Mouse (Mus musculus) stomach, postnatal 0 days (tissue): ENCODE measurements around the gene P3h1. TPM values are rescaled to one million over a fixed set of nuclear protein-coding genes. Genes with fewer than 3 reads are reported as not detected.

Experiments used
- ATAC-seq: fragments of 200-750 bp; cut with Nextera tagmentation; 2 replicates; pipeline ENCODE4 v1.8.0; 2017; ENCODE audit not compliant: low FRiP score, low TSS enrichment
- DNase-seq: peaks from one replicate; pipeline ENCODE4 v3.0.0-alpha.2; 2016; ENCODE audit warnings: low spot score
- H3K27ac ChIP-seq: fragments of 300-500 bp; sonication (generic); replicated peaks from 2 replicates; pipeline ENCODE4 v1.5.1; 2014; ENCODE audit warnings: mild to moderate bottlenecking, control low read depth
- H3K27me3 ChIP-seq: fragments of 300-500 bp; sonication (generic); 2 replicates; pipeline ENCODE4 v1.6.1; 2014; ENCODE audit warnings: low read length; ENCODE audit not compliant: control insufficient read depth, insufficient read depth
- H3K36me3 ChIP-seq: fragments of 300-500 bp; sonication (generic); 2 replicates; pipeline ENCODE4 v1.6.1; 2014; ENCODE audit warnings: low read length, mixed read lengths; ENCODE audit not compliant: control insufficient read depth, insufficient read depth
- H3K4me1 ChIP-seq: fragments of 300-500 bp; sonication (generic); replicated peaks from 2 replicates; pipeline ENCODE4 v1.6.1; 2014; ENCODE audit warnings: antibody characterized with exemption; ENCODE audit not compliant: control insufficient read depth, insufficient read depth
- H3K4me2 ChIP-seq: fragments of 300-500 bp; sonication (generic); replicated peaks from 2 replicates; pipeline ENCODE4 v1.6.1; 2014; ENCODE audit warnings: low read depth, mild to moderate bottlenecking, control low read depth, moderate library complexity
- H3K4me3 ChIP-seq: fragments of 300-500 bp; sonication (generic); 2 replicates; pipeline ENCODE4 v1.5.1; 2014; ENCODE audit warnings: low read depth, low read length, control low read depth
- H3K9ac ChIP-seq: fragments of 300-500 bp; sonication (generic); 2 replicates; pipeline ENCODE4 v1.6.1; 2014; ENCODE audit warnings: mild to moderate bottlenecking, low read length, control low read depth, mixed read lengths
- H3K9me3 ChIP-seq: fragments of 300-500 bp; sonication (generic); 2 replicates; pipeline ENCODE4 v1.6.1; 2016; ENCODE audit warnings: low read length; ENCODE audit not compliant: control insufficient read depth
- CTCF ChIP-seq: IDR thresholded peaks from 2 replicates; pipeline ENCODE4 v1.5.1; 2016; ENCODE audit warnings: antibody characterized with exemption, low read depth, mild to moderate bottlenecking, moderate library complexity
- EP300 ChIP-seq: optimal IDR thresholded peaks from 2 replicates; pipeline ENCODE3; 2016; ENCODE audit warnings: antibody characterized with exemption
- WGBS: fragments of 180-500 bp; shearing (Covaris S2); extraction: QIAGEN DNeasy Blood & Tissue Kit; methylation state at CpG from one replicate; pipeline ENCODE4 v1.1.7; 2014; 5-methylcytosine and 5-hydroxymethylcytosine counted together
- polyA plus RNA-seq: library from polyadenylated mRNA; unstranded; fragments of >200 nt; fragmentation: Nextera tagmentation; extraction: Ambion mirVana; gene quantifications from 2 replicates; pipeline ENCODE4 v1.2.1, GENCODE M21; 2015

Gene P3h1
- polyA plus RNA-seq, 1 experiment from 2014 or later, result 19.7 TPM

DNA sequence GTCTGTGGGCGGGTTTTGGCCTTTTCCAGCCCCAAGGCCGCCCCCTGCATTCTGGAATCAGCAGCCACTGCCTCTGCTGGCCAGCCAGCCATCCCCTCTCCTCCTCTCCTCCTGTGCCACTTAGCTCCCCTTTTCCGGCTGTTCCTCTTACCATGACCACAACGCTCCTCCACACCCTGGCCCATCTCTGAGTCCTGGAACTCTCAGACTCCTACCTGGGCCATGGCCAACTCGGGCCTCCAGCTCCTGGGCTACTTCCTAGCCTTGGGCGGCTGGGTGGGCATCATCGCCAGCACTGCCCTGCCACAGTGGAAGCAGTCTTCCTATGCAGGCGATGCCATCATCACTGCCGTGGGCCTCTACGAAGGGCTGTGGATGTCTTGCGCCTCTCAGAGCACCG is 22.6 kb downstream of the P3h1 start, which contains the start of gene Cldn19:
Cldn19 (plus strand) TSS at position 64 of the 400 bp plus-strand sequence.
- H3K9me3 ChIP-seq, result no peaks in the 10 kb centered on the region
- no peaks in the 10 kb centered on the region for H3K27me3 ChIP-seq
- H3K36me3 ChIP-seq, result no peaks in the 10 kb centered on the region
- 86% methylated on average over 12 of the region's 12 CpGs for WGBS
- no peak within 1 kb of the TSS for H3K4me2 ChIP-seq
- no peak within 1 kb of the TSS for H3K4me3 ChIP-seq
- H3K4me1 ChIP-seq, result 0 out of 2 replicates have a peak, but pooled peaks cover 3% of the 10 kb centered on the region
- TF ChIP-seq CTCF (no peak), EP300 (no peak)
- DNase-seq (no peak), ATAC-seq (no peak)
- H3K27ac ChIP-seq, result no peak within 1 kb of the TSS
- H3K9ac ChIP-seq, result peak within 1 kb of the TSS; percentile 23; the same call in 1 of the 2 replicates

DNA sequence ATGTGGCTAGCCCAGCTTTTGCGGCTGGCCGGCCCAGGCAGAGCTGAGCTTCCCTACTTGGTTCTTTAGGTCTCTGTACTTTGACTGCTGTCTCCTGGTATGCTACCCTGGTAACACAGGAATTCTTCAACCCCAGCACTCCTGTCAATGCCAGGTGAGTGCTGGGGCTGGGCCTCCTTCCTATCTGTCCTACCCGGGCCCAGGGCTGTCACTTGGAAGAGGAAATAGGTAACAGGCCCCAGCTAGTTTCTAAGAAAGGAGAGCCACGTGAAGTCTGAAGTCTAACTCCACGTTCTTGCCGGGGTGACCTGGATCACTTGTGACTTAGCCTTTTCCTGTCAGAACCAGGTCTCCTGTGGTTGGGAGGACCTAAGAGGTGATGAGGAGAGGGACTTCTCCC is 24.4 kb downstream of the P3h1 start:
- H3K9me3 ChIP-seq, result no peaks in the 10 kb centered on the region
- 0 out of 2 replicates have a peak, but pooled peaks cover 3% of the 10 kb centered on the region for H3K4me1 ChIP-seq
- DNase-seq, result no peak
- no peaks in the 10 kb centered on the region for H3K36me3 ChIP-seq
- no peak overlapping the region for H3K9ac ChIP-seq
- no peaks in the 10 kb centered on the region for H3K27me3 ChIP-seq
- 0 out of 2 replicates have a peak, but pooled peaks have one; percentile 22 for ATAC-seq
- no peak overlapping the region for H3K4me3 ChIP-seq
- H3K4me2 ChIP-seq, result no peak overlapping the region
- 52% methylated on average over 6 of the region's 6 CpGs for WGBS
- H3K27ac ChIP-seq, result no peak overlapping the region
- TF ChIP-seq CTCF, result no peak

DNA sequence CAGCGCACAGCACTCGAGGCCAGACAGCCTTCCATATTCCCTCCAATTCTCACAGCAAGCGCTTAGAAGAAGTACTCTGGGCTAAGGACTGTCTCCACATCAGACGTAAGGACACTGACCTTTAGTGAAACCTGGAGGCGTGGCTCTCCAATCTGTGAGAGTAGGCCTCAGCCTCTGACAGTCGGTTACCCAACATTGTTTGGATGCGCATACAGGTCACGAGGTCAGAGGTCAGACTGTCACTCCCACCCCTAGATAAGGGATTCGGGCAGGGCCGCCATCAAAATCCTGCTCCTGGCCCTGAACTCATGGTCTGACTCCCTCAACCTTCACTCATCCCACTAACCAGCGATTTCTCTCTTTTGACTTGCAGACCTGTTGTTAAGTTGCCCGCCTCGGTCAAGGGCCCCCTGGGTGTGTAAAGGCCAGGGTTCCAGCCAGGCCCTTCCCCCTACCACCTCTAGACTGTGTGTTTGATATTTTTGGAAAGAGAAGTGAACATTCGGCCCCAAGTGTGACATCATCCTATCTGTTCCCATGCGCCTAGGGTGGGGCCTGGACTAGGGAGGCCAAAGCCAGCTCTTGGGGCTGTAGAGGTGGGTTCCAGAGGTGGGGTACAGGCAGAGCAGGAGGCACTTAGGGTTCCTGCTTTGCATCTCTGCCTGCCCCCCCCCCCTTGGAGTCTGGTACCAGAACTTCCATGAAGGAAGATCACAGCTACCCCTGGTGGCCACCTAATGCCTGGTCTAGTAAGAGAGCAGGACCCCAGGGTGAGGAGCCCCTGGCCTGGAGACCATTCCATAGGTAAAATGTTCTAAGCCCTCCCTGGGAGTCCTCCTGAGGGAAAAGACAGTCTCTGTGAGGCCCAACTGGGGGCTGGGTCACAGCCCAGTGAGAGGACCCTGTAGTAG is 26.9 kb downstream of the P3h1 start:
- Histone ChIP-seq H3K27ac (no peak overlapping the region), H3K4me2 (no peak overlapping the region)

DNA sequence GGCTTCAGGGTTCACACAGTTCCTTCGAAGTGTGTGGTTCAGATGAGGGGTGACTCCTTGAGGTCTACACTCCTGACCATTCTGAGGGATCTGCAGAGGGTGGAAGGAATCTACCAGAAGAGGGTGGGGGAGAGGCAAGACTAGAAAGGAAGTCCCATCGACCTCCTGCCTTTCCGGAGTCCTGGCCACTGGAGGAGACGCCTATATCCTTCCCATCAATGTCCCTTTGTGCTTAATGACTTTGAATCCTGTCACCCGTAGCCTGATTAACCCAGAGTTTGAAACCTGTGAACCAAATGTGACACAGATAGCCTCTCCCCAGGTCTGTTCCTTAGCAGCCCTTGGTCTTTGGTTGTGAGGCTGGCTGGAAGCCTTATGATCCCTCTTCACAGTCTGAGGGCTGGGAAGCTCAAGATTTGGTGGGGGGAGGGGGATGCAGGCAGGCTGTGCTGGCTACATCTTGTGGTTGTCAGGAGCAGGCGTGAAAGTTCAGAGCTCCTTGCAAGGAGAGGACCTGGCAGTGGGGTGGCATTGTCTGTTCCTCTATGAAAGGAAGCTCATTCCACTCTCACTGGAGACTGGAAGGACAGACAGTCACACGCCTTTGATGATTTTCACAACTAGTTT is 28.5 kb downstream of the P3h1 start:
- Histone ChIP-seq H3K9ac (no peak overlapping the region), H3K27me3 (no peaks in the 10 kb centered on the region), H3K9me3 (no peaks in the 10 kb centered on the region), H3K4me1 (no peaks in the 10 kb centered on the region), H3K4me2 (no peak overlapping the region), H3K27ac (no peak overlapping the region), H3K36me3 (no peaks in the 10 kb centered on the region), H3K4me3 (no peak overlapping the region)
- ATAC-seq, result no peak
- 57% methylated on average over 7 of the region's 7 CpGs for WGBS
- no peak for DNase-seq
- TF ChIP-seq CTCF, result no peak
- TF ChIP-seq EP300, result no peak

More for the DNA sequence above, 26.9 kb downstream of the P3h1 start:
- ATAC-seq (peak; percentile 33; the same call in 1 of the 2 replicates), DNase-seq (no peak)
- no peaks in the 10 kb centered on the region for H3K36me3 ChIP-seq
- no peak overlapping the region for H3K9ac ChIP-seq
- H3K27me3 ChIP-seq, result no peaks in the 10 kb centered on the region
- TF ChIP-seq EP300 (no peak), CTCF (peak; percentile 49)
- WGBS, result 78% methylated on average over 15 of the region's 15 CpGs
- no peak overlapping the region for H3K4me3 ChIP-seq
- no peaks in the 10 kb centered on the region for H3K4me1 ChIP-seq
- H3K9me3 ChIP-seq, result no peaks in the 10 kb centered on the region

DNA sequence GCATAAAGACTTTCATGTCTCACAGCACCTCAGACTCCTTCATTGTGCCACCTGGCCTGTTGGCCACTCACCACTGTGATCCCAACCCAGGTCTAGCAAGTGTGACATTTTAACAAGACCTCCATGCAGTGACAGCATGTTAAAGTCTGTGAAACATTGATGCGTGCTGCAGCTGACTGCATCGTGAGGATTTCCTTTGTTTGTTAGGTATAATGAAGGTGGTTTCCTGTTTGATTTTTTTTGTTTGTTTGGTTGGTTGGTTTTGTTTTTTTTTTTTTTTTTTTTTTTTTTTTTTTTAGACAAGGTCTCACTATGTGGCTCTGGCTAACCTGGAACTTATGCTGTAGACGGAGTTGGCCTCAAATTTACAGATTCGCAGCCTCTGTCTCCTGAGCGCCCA is 29.8 kb downstream of the P3h1 start:
- H3K9ac ChIP-seq, result no peak overlapping the region
- TF ChIP-seq EP300, result no peak
- TF ChIP-seq CTCF, result no peak
- DNase-seq (no peak), ATAC-seq (no peak)
- H3K27ac ChIP-seq, result no peak overlapping the region
- no peaks in the 10 kb centered on the region for H3K36me3 ChIP-seq
- H3K4me3 ChIP-seq, result no peak overlapping the region
- H3K27me3 ChIP-seq, result no peaks in the 10 kb centered on the region
- WGBS, result 89% methylated on average over 5 of the region's 5 CpGs
- no peak overlapping the region for H3K4me2 ChIP-seq
- H3K9me3 ChIP-seq, result no peaks in the 10 kb centered on the region
- H3K4me1 ChIP-seq, result no peaks in the 10 kb centered on the region
